Mouse (Mus musculus) lung, adult 2 months (tissue): ENCODE data around the gene Olfr656.

ENCODE experiments used
- CTCF ChIP-seq: fragments of 200-500 bp; IDR thresholded peaks from 2 replicates; pipeline ENCODE4 v1.5.1; 2011; ENCODE audit warnings: mild to moderate bottlenecking, low read length, control low read depth; ENCODE audit not compliant: insufficient read depth
- POLR2A ChIP-seq: fragments of 200-500 bp; IDR thresholded peaks from 2 replicates; pipeline ENCODE4 v1.6.1; 2011; ENCODE audit warnings: low read depth, mild to moderate bottlenecking, control low read depth, low read length, borderline replicate concordance; ENCODE audit errors: extremely low read depth

GRCm38 (mm10) chr7:104580846-104581245 lies 32.9 kb upstream of the Olfr656 start:
- TF ChIP-seq POLR2A = no peak
- no peak for TF ChIP-seq CTCF
